Mouse (Mus musculus): Measurements from ENCODE around the gene Foxp2. TPM values are rescaled to one million over a fixed set of nuclear protein-coding genes. Genes with fewer than 3 reads are reported as not detected.

The Foxp2 gene
- total and polyA plus RNA-seq, 3 experiments = not detected

GRCm38 (mm10) chr6:14951060-14951459, 49.9 kb downstream of the Foxp2 start:
- Histone ChIP-seq H3K4me1 (ENCODE audit: control insufficient read depth in 1 of 2, insufficient read depth in 2 of 2) (no peaks in the 10 kb centered on the region), H3K27me3 (replicated peaks) (no peaks in the 10 kb centered on the region), H3K4me2 (ENCODE audit: insufficient read depth, low read depth, poor library complexity, severe bottlenecking) (no peak overlapping the region), H3K9me3 (replicated peaks; ENCODE audit: low read length) (no peaks in the 10 kb centered on the region), H3K27ac (ENCODE audit: insufficient read depth, low read depth) (no peak overlapping the region), H3K36me3 (replicated peaks in 1 of 2; ENCODE audit: control insufficient read depth in 1 of 2, insufficient read depth in 1 of 2, low read length in 1 of 2) (no peaks in the 10 kb centered on the region), H3K9ac (ENCODE audit: insufficient read depth, low read depth) (no peak overlapping the region), H3K79me2 (replicated peaks; ENCODE audit: control insufficient read depth, extremely low read depth, insufficient read depth, poor library complexity, severe bottlenecking) (no peaks in the 10 kb centered on the region), H3K4me3 (replicated peaks in 1 of 3; ENCODE audit: low read depth in 2 of 3, low read length in 2 of 3, poor library complexity in 1 of 3) (no peak overlapping the region)
- DNase-seq (ENCODE audit: extremely low read depth) = no peak
- dilution Hi-C loops (cut with MboI; ENCODE audit: extremely low pct_ligation_motif_present, extremely low pct_unique_long_range_greater_than_20kb, low sequenced_read_pairs) = no loop called here
- in situ Hi-C loops (cut with MboI; ENCODE audit: low pct_ligation_motif_present, low pct_unique_long_range_greater_than_20kb, low sequenced_read_pairs) = no loop called here
- TF ChIP-seq SMC3 (IDR thresholded peaks at IDR 0.05; ENCODE audit: low read depth, low read length) = no peak
- TF ChIP-seq E2F4 (IDR thresholded peaks at IDR 0.05; ENCODE audit: insufficient replicate concordance, low read depth, low read length) = no peak
- no peak for TF ChIP-seq USF2 (conservative IDR thresholded peaks at IDR 0.05; ENCODE audit: low read depth, low read length)
- no peak for TF ChIP-seq MAZ (IDR thresholded peaks at IDR 0.05; ENCODE audit: low read depth, low read length)
- no peak for TF ChIP-seq SIN3A (IDR thresholded peaks at IDR 0.05; ENCODE audit: low read length)
- TF ChIP-seq TBP (conservative IDR thresholded peaks at IDR 0.05; ENCODE audit: low read depth, low read length) = no peak
- TF ChIP-seq RCOR1 (conservative IDR thresholded peaks at IDR 0.05; ENCODE audit: low read depth, low read length) = no peak
- no peak for TF ChIP-seq GABPA (IDR thresholded peaks at IDR 0.05; ENCODE audit: insufficient replicate concordance, low read depth, low read length)
- no peak for TF ChIP-seq NRF1 (IDR thresholded peaks at IDR 0.05; ENCODE audit: low read depth, low read length)
- no peak for TF ChIP-seq ELF1 (IDR thresholded peaks at IDR 0.05; ENCODE audit: low read depth, low read length)
- TF ChIP-seq NELFE (IDR thresholded peaks at IDR 0.05; ENCODE audit: low read depth, low read length) = no peak
- TF ChIP-seq POLR2A (IDR thresholded peaks at IDR 0.05; ENCODE audit: low read depth, low read length) = no peak
- no peak for TF ChIP-seq MXI1 (IDR thresholded peaks at IDR 0.05; ENCODE audit: low read depth, low read length)
- no peak for TF ChIP-seq UBTF (IDR thresholded peaks at IDR 0.05; ENCODE audit: low read depth, low read length)
- no peak for TF ChIP-seq IRF4 (IDR thresholded peaks at IDR 0.05; ENCODE audit: low read depth, low read length)
- no peak for TF ChIP-seq JUND (conservative IDR thresholded peaks at IDR 0.05; ENCODE audit: low read depth, low read length)
- TF ChIP-seq PAX5 (IDR thresholded peaks at IDR 0.05; ENCODE audit: low read length) = no peak

GRCm38 (mm10) chr6:14952731-14953130, 51.6 kb downstream of the Foxp2 start:
- no peak overlapping the region for H3K4me2 ChIP-seq (ENCODE audit: insufficient read depth, low read depth, poor library complexity, severe bottlenecking)
- no peak overlapping the region for H3K9ac ChIP-seq (ENCODE audit: insufficient read depth, low read depth)
- TF ChIP-seq HCFC1 (IDR thresholded peaks at IDR 0.05; ENCODE audit: low read depth, low read length) (no peak), ZKSCAN1 (IDR thresholded peaks at IDR 0.05; ENCODE audit: borderline replicate concordance, low read depth, low read length) (no peak), JUN (IDR thresholded peaks at IDR 0.05; ENCODE audit: insufficient read depth, low read depth, low read length) (no peak), POLR2A (IDR thresholded peaks at IDR 0.05; ENCODE audit: low read depth, low read length) (no peak)
- no peak overlapping the region for H3K4me3 ChIP-seq (replicated peaks in 1 of 3; ENCODE audit: low read depth in 2 of 3, low read length in 2 of 3, poor library complexity in 1 of 3)
- no peaks in the 10 kb centered on the region for H3K4me1 ChIP-seq (ENCODE audit: control insufficient read depth in 1 of 2, insufficient read depth in 2 of 2)
- dilution Hi-C loops (cut with MboI; ENCODE audit: extremely low pct_ligation_motif_present, extremely low pct_unique_long_range_greater_than_20kb, low sequenced_read_pairs) (no loop called here), in situ Hi-C loops (cut with MboI; ENCODE audit: low pct_ligation_motif_present, low pct_unique_long_range_greater_than_20kb, low sequenced_read_pairs) (no loop called here)
- H3K79me2 ChIP-seq (replicated peaks; ENCODE audit: control insufficient read depth, extremely low read depth, insufficient read depth, poor library complexity, severe bottlenecking) = no peaks in the 10 kb centered on the region
- no peak overlapping the region for H3K27ac ChIP-seq (ENCODE audit: insufficient read depth, low read depth)
- no peaks in the 10 kb centered on the region for H3K27me3 ChIP-seq (replicated peaks)
- no peak for DNase-seq (ENCODE audit: extremely low read depth)
- no peaks in the 10 kb centered on the region for H3K9me3 ChIP-seq (replicated peaks; ENCODE audit: low read length)
- H3K36me3 ChIP-seq (replicated peaks in 1 of 2; ENCODE audit: control insufficient read depth in 1 of 2, insufficient read depth in 1 of 2, low read length in 1 of 2) = no peaks in the 10 kb centered on the region

Data from CH12.LX (cell line).